Mouse (Mus musculus) midbrain, embryonic 11.5 days (tissue): Measurements from ENCODE around the gene Tchp. TPM values are rescaled to one million over a fixed set of nuclear protein-coding genes. Genes with fewer than 3 reads are reported as not detected.

Experiments used
- ATAC-seq: fragments of 200-750 bp; cut with Nextera tagmentation; 2 replicates; pipeline ENCODE4 v1.8.0; 2017; ENCODE audit warnings: moderate TSS enrichment, moderate library complexity; ENCODE audit not compliant: low FRiP score
- DNase-seq: peaks from one replicate; pipeline ENCODE4 v3.0.0; 2015; ENCODE audit warnings: low spot score; ENCODE audit errors: missing footprints
- H3K27ac ChIP-seq: fragments of 300-500 bp; sonication (generic); 2 replicates; pipeline ENCODE4 v1.5.1; 2014; ENCODE audit warnings: low read depth, low read length
- H3K27me3 ChIP-seq: fragments of 300-500 bp; sonication (generic); 2 replicates; pipeline ENCODE4 v1.6.1; 2014; ENCODE audit warnings: mild to moderate bottlenecking, low read length, moderate library complexity, mixed read lengths; ENCODE audit not compliant: control insufficient read depth, insufficient read depth
- H3K36me3 ChIP-seq: fragments of 300-500 bp; sonication (generic); 2 replicates; pipeline ENCODE4 v1.6.1; 2014; ENCODE audit warnings: mild to moderate bottlenecking, low read length, moderate library complexity, mixed read lengths; ENCODE audit not compliant: control insufficient read depth, insufficient read depth
- H3K4me1 ChIP-seq: fragments of 300-500 bp; sonication (generic); 2 replicates; pipeline ENCODE4 v1.6.1; 2014; ENCODE audit warnings: low read length; ENCODE audit not compliant: control insufficient read depth, insufficient read depth
- H3K4me2 ChIP-seq: fragments of 300-500 bp; sonication (generic); 2 replicates; pipeline ENCODE4 v1.6.1; 2014; ENCODE audit warnings: mild to moderate bottlenecking, moderate library complexity
- H3K4me3 ChIP-seq: fragments of 300-500 bp; sonication (generic); 2 replicates; pipeline ENCODE4 v1.5.1; 2014; ENCODE audit warnings: low read depth, low read length
- H3K9ac ChIP-seq: fragments of 300-500 bp; sonication (generic); 2 replicates; pipeline ENCODE4 v1.6.1; 2014; ENCODE audit warnings: low read length
- H3K9me3 ChIP-seq: fragments of 300-500 bp; sonication (generic); 2 replicates; pipeline ENCODE4 v1.6.1; 2016; ENCODE audit warnings: low read length; ENCODE audit not compliant: control insufficient read depth
- WGBS: fragments of 180-500 bp; shearing (Covaris S2); extraction: QIAGEN DNeasy Blood & Tissue Kit; methylation state at CpG from one replicate; pipeline ENCODE4 v1.1.7; 2014; 5-methylcytosine and 5-hydroxymethylcytosine counted together
- polyA plus RNA-seq: library from polyadenylated mRNA; unstranded; fragments of >200 nt; fragmentation: Nextera tagmentation; extraction: Ambion mirVana; gene quantifications from 2 replicates; pipeline ENCODE4 v1.2.1, GENCODE M21; 2014

The Tchp gene
- polyA plus RNA-seq, 1 experiment from 2014 or later: 17.4 TPM

GRCm38 (mm10) chr5:114722846-114723245, 15.3 kb downstream of the Tchp start:
- no peaks in the 10 kb centered on the region for H3K9me3 ChIP-seq
- no peaks in the 10 kb centered on the region for H3K4me1 ChIP-seq
- no peaks in the 10 kb centered on the region for H3K27me3 ChIP-seq
- H3K9ac ChIP-seq: no peak overlapping the region
- WGBS: 95% methylated on average over 13 of the region's 13 CpGs
- ATAC-seq (no peak), DNase-seq (no peak)
- no peak overlapping the region for H3K4me2 ChIP-seq
- H3K4me3 ChIP-seq: no peak overlapping the region
- H3K36me3 ChIP-seq: peaks cover 19% of the 10 kb centered on the region
- H3K27ac ChIP-seq: no peak overlapping the region

- no peak overlapping the region for H3K9ac ChIP-seq
- no peaks in the 10 kb centered on the region; the same call in 1 of the 2 replicates for H3K36me3 ChIP-seq
- DNase-seq (no peak), ATAC-seq (no peak)
- H3K4me3 ChIP-seq: no peak overlapping the region
- H3K27me3 ChIP-seq: no peaks in the 10 kb centered on the region
- no peak overlapping the region for H3K4me2 ChIP-seq
- H3K9me3 ChIP-seq: no peaks in the 10 kb centered on the region
- H3K27ac ChIP-seq: no peak overlapping the region
- WGBS: 88% methylated on average over 10 of the region's 10 CpGs
- H3K4me1 ChIP-seq: no peaks in the 10 kb centered on the region
Observed at GRCm38 (mm10) chr5:114728160-114728559, 20.6 kb downstream of the Tchp start.

GRCm38 (mm10) chr5:114730129-114730528, 22.6 kb downstream of the Tchp start:
- no peaks in the 10 kb centered on the region for H3K9me3 ChIP-seq
- H3K36me3 ChIP-seq: peaks cover 4% of the 10 kb centered on the region; the same call in 1 of the 2 replicates
- WGBS: 83% methylated on average over 10 of the region's 10 CpGs
- H3K4me2 ChIP-seq: no peak overlapping the region
- no peak overlapping the region for H3K9ac ChIP-seq
- ATAC-seq: no peak
- H3K4me1 ChIP-seq: no peaks in the 10 kb centered on the region
- no peaks in the 10 kb centered on the region for H3K27me3 ChIP-seq
- H3K27ac ChIP-seq: no peak overlapping the region
- DNase-seq: no peak
- no peak overlapping the region for H3K4me3 ChIP-seq

- Histone ChIP-seq H3K36me3 (peaks cover 8% of the 10 kb centered on the region; the same call in 1 of the 2 replicates), H3K9me3 (no peaks in the 10 kb centered on the region), H3K9ac (no peak overlapping the region), H3K4me3 (no peak overlapping the region), H3K4me1 (no peaks in the 10 kb centered on the region), H3K27ac (no peak overlapping the region), H3K27me3 (no peaks in the 10 kb centered on the region), H3K4me2 (no peak overlapping the region)
- 79% methylated on average over 6 of the region's 6 CpGs for WGBS
- DNase-seq (no peak), ATAC-seq (no peak)
Observed at GRCm38 (mm10) chr5:114731498-114731897, 23.9 kb downstream of the Tchp start.

GRCm38 (mm10) chr5:114731969-114732368, 24.4 kb downstream of the Tchp start:
- no peak overlapping the region for H3K9ac ChIP-seq
- H3K4me1 ChIP-seq: no peaks in the 10 kb centered on the region
- H3K27me3 ChIP-seq: no peaks in the 10 kb centered on the region
- ATAC-seq (no peak), DNase-seq (no peak)
- 91% methylated on average over 15 of the region's 15 CpGs for WGBS
- H3K27ac ChIP-seq: no peak overlapping the region
- peaks cover 11% of the 10 kb centered on the region; the same call in 1 of the 2 replicates for H3K36me3 ChIP-seq
- no peak overlapping the region for H3K4me2 ChIP-seq
- no peak overlapping the region for H3K4me3 ChIP-seq
- H3K9me3 ChIP-seq: no peaks in the 10 kb centered on the region

- no peak overlapping the region for H3K9ac ChIP-seq
- H3K27me3 ChIP-seq: no peaks in the 10 kb centered on the region
- ATAC-seq (no peak), DNase-seq (no peak)
- H3K4me2 ChIP-seq: no peak overlapping the region
- H3K9me3 ChIP-seq: no peaks in the 10 kb centered on the region
- no peaks in the 10 kb centered on the region for H3K4me1 ChIP-seq
- WGBS: 96% methylated on average over 15 of the region's 15 CpGs
- H3K36me3 ChIP-seq: peaks cover 20% of the 10 kb centered on the region
- H3K27ac ChIP-seq: no peak overlapping the region
- H3K4me3 ChIP-seq: no peak overlapping the region
Observed at GRCm38 (mm10) chr5:114733606-114734005, 26.0 kb downstream of the Tchp start.

GRCm38 (mm10) chr5:114737090-114737887, 29.7 kb downstream of the Tchp start:
- no peak overlapping the region for H3K27ac ChIP-seq
- H3K4me2 ChIP-seq: no peak overlapping the region
- H3K27me3 ChIP-seq: no peaks in the 10 kb centered on the region
- no peaks in the 10 kb centered on the region for H3K4me1 ChIP-seq
- ATAC-seq (no peak), DNase-seq (no peak)
- no peaks in the 10 kb centered on the region for H3K9me3 ChIP-seq
- H3K36me3 ChIP-seq: peaks cover 26% of the 10 kb centered on the region
- H3K9ac ChIP-seq: no peak overlapping the region
- WGBS: 87% methylated on average over 21 of the region's 21 CpGs
- no peak overlapping the region for H3K4me3 ChIP-seq

- Histone ChIP-seq H3K27ac (no peak overlapping the region), H3K4me1 (no peaks in the 10 kb centered on the region), H3K27me3 (no peaks in the 10 kb centered on the region), H3K36me3 (peaks cover 26% of the 10 kb centered on the region), H3K4me3 (no peak overlapping the region), H3K9me3 (no peaks in the 10 kb centered on the region), H3K4me2 (no peak overlapping the region), H3K9ac (no peak overlapping the region)
- 92% methylated on average over 12 of the region's 12 CpGs for WGBS
- ATAC-seq (no peak), DNase-seq (no peak)
Observed at GRCm38 (mm10) chr5:114738707-114739241, 31.2 kb downstream of the Tchp start.

- ATAC-seq (no peak), DNase-seq (no peak)
- WGBS: 78% methylated on average over 4 of the region's 4 CpGs
- Histone ChIP-seq H3K9ac (no peak overlapping the region), H3K27ac (no peak overlapping the region), H3K4me3 (no peak overlapping the region), H3K4me1 (no peaks in the 10 kb centered on the region), H3K9me3 (no peaks in the 10 kb centered on the region), H3K27me3 (no peaks in the 10 kb centered on the region), H3K4me2 (no peak overlapping the region), H3K36me3 (peaks cover 31% of the 10 kb centered on the region)
Observed at GRCm38 (mm10) chr5:114740595-114740994, 33.0 kb downstream of the Tchp start.
